Mouse (Mus musculus): ENCODE data around the gene Dcun1d2. TPM values are rescaled to one million over a fixed set of nuclear protein-coding genes. Genes with fewer than 3 reads are reported as not detected.

Dcun1d2 gene
- polyA plus RNA-seq, 1 experiment from 2014 or later = 14.5 TPM

- no peak overlapping the region for H3K4me3 ChIP-seq (ENCODE audit: low read depth, low read length)
- ATAC-seq = no peak
- 79% methylated on average over 12 of the region's 12 CpGs for WGBS
- no peaks in the 10 kb centered on the region for H3K27me3 ChIP-seq (replicated peaks; ENCODE audit: insufficient read depth, low read length)
- no peak for DNase-seq (ENCODE audit: low spot score)
- H3K27ac ChIP-seq (ENCODE audit: low read length) = no peak overlapping the region
- H3K9me3 ChIP-seq (ENCODE audit: low read length) = no peaks in the 10 kb centered on the region
- no peak overlapping the region for H3K9ac ChIP-seq (replicated peaks; ENCODE audit: low read depth)
- TF ChIP-seq CTCF (IDR thresholded peaks at IDR 0.05) (no peak), EP300 (IDR thresholded peaks at IDR 0.05) (no peak)
- no peaks in the 10 kb centered on the region for H3K36me3 ChIP-seq (ENCODE audit: insufficient read depth, low read length)
- H3K4me1 ChIP-seq (ENCODE audit: insufficient read depth, low read depth, low read length) = no peaks in the 10 kb centered on the region
- no peak overlapping the region for H3K4me2 ChIP-seq (replicated peaks; ENCODE audit: low read depth, low read length)
Measured at GRCm38 (mm10) chr8:13229802-13230201, 58.1 kb downstream of the Dcun1d2 start.

DNA sequence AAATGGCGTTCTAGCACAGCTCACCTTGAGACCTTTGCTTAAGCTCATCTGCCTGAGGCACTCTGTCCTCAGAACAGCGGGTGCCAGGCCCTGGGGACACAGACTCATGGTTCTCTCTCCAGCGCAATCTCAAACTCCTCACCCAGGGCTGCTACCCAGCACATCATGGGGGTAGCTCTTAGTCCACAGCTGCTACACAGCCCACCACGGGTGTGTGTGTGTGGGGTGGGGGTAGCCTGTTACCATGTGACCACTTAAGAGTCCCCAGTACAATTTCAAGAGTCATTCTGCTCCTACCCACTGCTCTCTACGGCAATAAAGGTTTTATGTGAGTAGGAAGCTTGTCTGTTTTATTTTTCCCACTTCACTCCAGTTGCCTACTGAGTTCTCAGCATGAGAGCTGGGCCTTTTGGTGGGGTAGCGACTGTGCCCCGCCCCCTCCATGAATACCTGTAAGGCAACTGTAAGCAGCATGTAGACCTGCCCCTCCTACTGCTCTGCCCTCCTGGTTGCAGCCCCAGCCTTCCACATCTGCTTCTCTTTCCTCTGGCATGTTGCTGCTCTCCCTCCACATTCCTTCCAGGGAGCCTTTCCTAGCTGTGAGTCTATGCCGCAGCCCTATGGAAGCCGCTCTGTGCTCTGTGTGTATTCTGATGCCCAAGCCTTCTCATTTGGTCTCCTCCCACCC is 58.9 kb downstream of the Dcun1d2 start:
- no peak for TF ChIP-seq EP300 (IDR thresholded peaks at IDR 0.05)
- TF ChIP-seq CTCF (IDR thresholded peaks at IDR 0.05) = no peak
- Histone ChIP-seq H3K9ac (replicated peaks; ENCODE audit: low read depth) (no peak overlapping the region), H3K27ac (ENCODE audit: low read length) (no peak overlapping the region)

GRCm38 (mm10) chr8:13227184-13227583 is 60.7 kb downstream of the Dcun1d2 start:
- no peaks in the 10 kb centered on the region for H3K36me3 ChIP-seq (ENCODE audit: insufficient read depth, low read length)
- H3K4me3 ChIP-seq (ENCODE audit: low read depth, low read length) = no peak overlapping the region
- ATAC-seq (no peak), DNase-seq (ENCODE audit: low spot score) (no peak)
- H3K4me1 ChIP-seq (ENCODE audit: insufficient read depth, low read depth, low read length) = no peaks in the 10 kb centered on the region
- no peak overlapping the region for H3K27ac ChIP-seq (ENCODE audit: low read length)
- H3K9ac ChIP-seq (replicated peaks; ENCODE audit: low read depth) = no peak overlapping the region
- 46% methylated on average over 3 of the region's 3 CpGs for WGBS
- H3K4me2 ChIP-seq (replicated peaks; ENCODE audit: low read depth, low read length) = no peak overlapping the region
- H3K27me3 ChIP-seq (replicated peaks; ENCODE audit: insufficient read depth, low read length) = no peaks in the 10 kb centered on the region
- H3K9me3 ChIP-seq (ENCODE audit: low read length) = no peaks in the 10 kb centered on the region
- no peak for TF ChIP-seq CTCF (IDR thresholded peaks at IDR 0.05)
- TF ChIP-seq EP300 (IDR thresholded peaks at IDR 0.05) = no peak

More for the DNA sequence above, 58.9 kb downstream of the Dcun1d2 start:
- no peak for DNase-seq (ENCODE audit: low spot score)
- no peak for ATAC-seq
- H3K27me3 ChIP-seq (replicated peaks; ENCODE audit: insufficient read depth, low read length) = no peaks in the 10 kb centered on the region
- WGBS = 38% methylated on average over 9 of the region's 9 CpGs
- no peaks in the 10 kb centered on the region for H3K4me1 ChIP-seq (ENCODE audit: insufficient read depth, low read depth, low read length)
- no peaks in the 10 kb centered on the region for H3K9me3 ChIP-seq (ENCODE audit: low read length)
- H3K36me3 ChIP-seq (ENCODE audit: insufficient read depth, low read length) = no peaks in the 10 kb centered on the region
- H3K4me3 ChIP-seq (ENCODE audit: low read depth, low read length) = no peak overlapping the region
- no peak overlapping the region for H3K4me2 ChIP-seq (replicated peaks; ENCODE audit: low read depth, low read length)

DNA sequence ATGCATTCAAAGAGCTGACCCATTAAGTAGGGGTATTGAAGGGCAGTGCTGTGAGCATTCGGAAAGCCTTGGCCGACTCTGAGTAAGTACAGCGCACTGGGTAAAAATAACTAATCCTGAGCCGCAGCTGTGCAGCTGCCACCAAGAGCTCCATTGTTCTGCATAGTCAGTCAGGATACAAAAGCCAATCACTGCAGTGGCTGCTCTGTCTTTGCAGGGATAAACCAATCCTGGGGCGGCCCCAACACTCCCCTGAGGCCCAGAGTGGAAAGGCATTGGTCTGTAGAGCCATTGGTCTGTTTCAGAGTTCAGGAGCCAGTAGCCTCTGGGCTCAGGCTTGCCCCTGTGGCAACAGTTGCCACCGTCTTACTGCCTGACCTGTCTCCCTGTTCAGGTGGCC is 61.6 kb downstream of the Dcun1d2 start:
- Histone ChIP-seq H3K4me1 (ENCODE audit: insufficient read depth, low read depth, low read length) (no peaks in the 10 kb centered on the region), H3K4me3 (ENCODE audit: low read depth, low read length) (no peak overlapping the region), H3K9ac (replicated peaks; ENCODE audit: low read depth) (no peak overlapping the region), H3K36me3 (ENCODE audit: insufficient read depth, low read length) (no peaks in the 10 kb centered on the region), H3K27me3 (replicated peaks; ENCODE audit: insufficient read depth, low read length) (no peaks in the 10 kb centered on the region), H3K27ac (ENCODE audit: low read length) (no peak overlapping the region), H3K9me3 (ENCODE audit: low read length) (no peaks in the 10 kb centered on the region), H3K4me2 (replicated peaks; ENCODE audit: low read depth, low read length) (no peak overlapping the region)
- 72% methylated on average over 6 of the region's 6 CpGs for WGBS
- TF ChIP-seq EP300 (IDR thresholded peaks at IDR 0.05) (no peak), CTCF (IDR thresholded peaks at IDR 0.05) (no peak)
- ATAC-seq (no peak), DNase-seq (ENCODE audit: low spot score) (no peak)

GRCm38 (mm10) chr8:13224426-13224825 is 63.5 kb downstream of the Dcun1d2 start:
- Histone ChIP-seq H3K27ac (ENCODE audit: low read length) (no peak overlapping the region), H3K4me2 (replicated peaks; ENCODE audit: low read depth, low read length) (no peak overlapping the region), H3K9ac (replicated peaks; ENCODE audit: low read depth) (no peak overlapping the region), H3K4me1 (ENCODE audit: insufficient read depth, low read depth, low read length) (no peaks in the 10 kb centered on the region), H3K27me3 (replicated peaks; ENCODE audit: insufficient read depth, low read length) (no peaks in the 10 kb centered on the region), H3K4me3 (ENCODE audit: low read depth, low read length) (no peak overlapping the region), H3K9me3 (ENCODE audit: low read length) (no peaks in the 10 kb centered on the region), H3K36me3 (ENCODE audit: insufficient read depth, low read length) (no peaks in the 10 kb centered on the region)
- ATAC-seq = no peak
- TF ChIP-seq CTCF (IDR thresholded peaks at IDR 0.05) = no peak
- no peak for TF ChIP-seq EP300 (IDR thresholded peaks at IDR 0.05)
- no peak for DNase-seq (ENCODE audit: low spot score)
- WGBS = 79% methylated on average over 9 of the region's 9 CpGs

DNA sequence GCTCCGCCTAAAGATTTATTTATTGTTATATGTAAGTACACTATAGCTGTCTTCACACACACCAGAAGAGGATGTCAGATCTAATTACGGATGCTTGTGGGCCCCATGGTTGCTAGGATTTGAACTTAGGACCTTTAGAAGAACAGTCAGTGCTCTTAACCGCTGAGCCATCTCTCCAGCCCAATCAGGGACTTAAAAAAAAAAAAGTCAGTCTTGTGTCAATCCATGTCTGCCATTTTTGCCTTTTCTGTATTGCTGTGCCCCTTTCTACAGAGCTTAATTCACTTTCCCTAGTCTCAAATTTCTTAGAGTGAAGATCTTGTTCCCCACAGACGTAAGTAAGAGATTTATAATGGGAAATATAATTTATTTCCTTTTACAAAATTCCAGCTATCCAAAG is 69.5 kb downstream of the Dcun1d2 start:
- Histone ChIP-seq H3K4me3 (ENCODE audit: low read depth, low read length) (no peak overlapping the region), H3K4me1 (ENCODE audit: insufficient read depth, low read depth, low read length) (peaks cover 6% of the 10 kb centered on the region; the same call in 1 of the 2 replicates), H3K4me2 (replicated peaks; ENCODE audit: low read depth, low read length) (no peak overlapping the region), H3K27me3 (replicated peaks; ENCODE audit: insufficient read depth, low read length) (no peaks in the 10 kb centered on the region), H3K36me3 (ENCODE audit: insufficient read depth, low read length) (no peaks in the 10 kb centered on the region), H3K27ac (ENCODE audit: low read length) (no peak overlapping the region), H3K9me3 (ENCODE audit: low read length) (no peaks in the 10 kb centered on the region), H3K9ac (replicated peaks; ENCODE audit: low read depth) (no peak overlapping the region)
- ATAC-seq (no peak), DNase-seq (ENCODE audit: low spot score) (no peak)
- TF ChIP-seq EP300 (IDR thresholded peaks at IDR 0.05) = no peak
- no peak for TF ChIP-seq CTCF (IDR thresholded peaks at IDR 0.05)
- WGBS = 75% methylated on average over 4 of the region's 4 CpGs

Measured in lung, postnatal 0 days (tissue).